Mouse (Mus musculus): Measurements from ENCODE around the gene Ppt1. TPM values are rescaled to one million over a fixed set of nuclear protein-coding genes. Genes with fewer than 3 reads are reported as not detected.

Gene Ppt1
- total RNA-seq, 4 experiments from 2014 or later, result 107 to 115 (median 111) TPM

- no peak for DNase-seq (ENCODE audit: low spot score in 2 of 2)
These were observed 34.0 kb downstream of the Ppt1 start for GRCm38 (mm10) chr4:122870027-122870426.

DNA sequence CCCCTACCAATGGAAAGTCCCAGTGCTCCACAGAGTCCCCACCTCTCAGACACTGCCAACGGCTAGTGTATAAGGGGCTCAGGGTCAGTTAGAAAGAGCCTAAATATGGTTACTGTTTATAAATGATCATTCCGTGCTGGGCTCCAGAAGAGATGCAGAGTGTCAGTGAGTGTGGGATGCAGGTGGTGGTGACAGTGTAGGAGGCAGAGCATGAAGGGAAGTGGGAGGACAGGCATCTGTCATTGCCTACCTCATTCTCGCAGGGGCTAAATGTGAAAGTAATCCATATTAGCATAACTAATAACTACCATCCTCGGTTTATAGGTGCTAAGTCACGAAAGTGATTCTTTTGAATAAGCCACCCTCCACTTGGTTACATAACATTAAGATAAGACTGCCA, 34.7 kb downstream of the Ppt1 start:
- DNase-seq (ENCODE audit: low spot score in 2 of 2), result no peak

GRCm38 (mm10) chr4:122871269-122871668, 35.2 kb downstream of the Ppt1 start:
- peak in 1 of 2 experiments; percentile 46 for DNase-seq (ENCODE audit: low spot score in 2 of 2)

GRCm38 (mm10) chr4:122871989-122872388, 35.9 kb downstream of the Ppt1 start:
- no peak for DNase-seq (ENCODE audit: low spot score in 2 of 2)

- no peak for DNase-seq (ENCODE audit: low spot score in 2 of 2)
These were observed 37.0 kb downstream of the Ppt1 start for GRCm38 (mm10) chr4:122873003-122873402.

GRCm38 (mm10) chr4:122873512-122873911, 37.5 kb downstream of the Ppt1 start:
- no peak for DNase-seq (ENCODE audit: low spot score in 2 of 2)

- no peak for DNase-seq (ENCODE audit: low spot score in 2 of 2)
These were observed 42.5 kb downstream of the Ppt1 start for GRCm38 (mm10) chr4:122878333-122879070.

GRCm38 (mm10) chr4:122882544-122882943, 46.5 kb downstream of the Ppt1 start:
- no peak for DNase-seq (ENCODE audit: low spot score in 2 of 2)

- no peak for DNase-seq (ENCODE audit: low spot score in 2 of 2)
These were observed 47.3 kb downstream of the Ppt1 start for GRCm38 (mm10) chr4:122883294-122883693.

- DNase-seq (ENCODE audit: low spot score in 2 of 2), result no peak
These were observed 48.0 kb downstream of the Ppt1 start for GRCm38 (mm10) chr4:122884051-122884450.

- DNase-seq (ENCODE audit: low spot score in 2 of 2), result no peak
These were observed 48.7 kb downstream of the Ppt1 start for GRCm38 (mm10) chr4:122884481-122885340.

- peak; percentile 88 to 99 for DNase-seq (ENCODE audit: low spot score in 2 of 2)
These were observed 49.9 kb downstream of the Ppt1 start, which contains the start of gene Cap1 for GRCm38 (mm10) chr4:122885768-122886578. TSS of gene Cap1 (minus strand) at chr4:122886056.

DNA sequence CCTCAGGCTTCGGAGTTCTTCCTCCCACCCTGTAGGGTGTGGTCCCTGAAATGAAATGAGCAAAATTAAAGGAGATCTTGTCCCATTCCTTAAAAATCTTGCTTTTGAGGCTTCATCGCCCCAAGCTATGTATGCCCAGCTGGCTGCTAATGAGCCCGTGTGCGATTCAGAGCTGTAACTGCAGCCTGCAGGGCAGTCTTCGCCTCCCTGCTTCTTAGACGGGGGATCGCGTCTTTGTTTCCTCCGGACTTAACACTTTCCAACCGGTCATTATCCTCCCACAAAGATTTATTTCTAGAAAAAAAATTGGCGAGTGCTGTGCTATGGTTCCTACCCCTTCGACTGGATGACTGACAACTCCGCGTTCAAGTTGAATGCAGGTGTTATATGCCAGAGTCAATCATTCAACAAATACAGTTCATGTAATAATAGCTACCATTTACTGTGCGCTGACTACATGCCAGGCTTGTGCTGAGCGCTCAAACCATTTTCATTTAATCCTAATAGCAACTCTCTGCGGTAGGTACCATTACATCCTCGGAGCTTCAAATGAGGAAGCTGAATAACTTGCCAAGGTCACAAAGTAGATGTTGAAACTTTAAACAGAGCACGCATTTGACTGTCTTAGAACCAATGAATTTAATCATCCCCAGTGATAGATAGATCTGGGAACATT, 50.7 kb downstream of the Ppt1 start:
- no peak for DNase-seq (ENCODE audit: low spot score in 2 of 2)

GRCm38 (mm10) chr4:122887336-122887735, 51.3 kb downstream of the Ppt1 start:
- no peak for DNase-seq (ENCODE audit: low spot score in 2 of 2)

- DNase-seq (ENCODE audit: low spot score in 2 of 2), result peak; percentile 60 to 87
These were observed 54.9 kb downstream of the Ppt1 start for GRCm38 (mm10) chr4:122890881-122891481.

DNA sequence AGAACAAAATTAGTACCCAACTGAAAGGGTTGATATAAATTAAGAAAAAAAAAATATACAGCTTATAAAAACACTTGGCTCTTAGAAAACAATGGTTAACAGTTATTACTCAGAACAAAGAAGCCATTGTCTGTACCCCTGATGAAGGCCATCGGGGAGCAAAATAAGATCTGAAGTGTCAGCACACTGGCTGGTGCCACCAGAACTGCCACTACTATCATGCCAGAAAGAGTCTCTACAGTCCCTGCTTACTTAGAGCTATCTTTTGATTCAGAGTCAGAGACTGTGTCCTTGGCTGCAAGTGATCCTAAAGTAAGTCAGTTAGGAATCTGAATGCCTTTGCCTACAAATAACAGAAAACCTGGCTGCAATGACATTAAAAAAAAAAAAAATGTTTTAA, 55.6 kb downstream of the Ppt1 start:
- DNase-seq (ENCODE audit: low spot score in 2 of 2), result no peak

DNA sequence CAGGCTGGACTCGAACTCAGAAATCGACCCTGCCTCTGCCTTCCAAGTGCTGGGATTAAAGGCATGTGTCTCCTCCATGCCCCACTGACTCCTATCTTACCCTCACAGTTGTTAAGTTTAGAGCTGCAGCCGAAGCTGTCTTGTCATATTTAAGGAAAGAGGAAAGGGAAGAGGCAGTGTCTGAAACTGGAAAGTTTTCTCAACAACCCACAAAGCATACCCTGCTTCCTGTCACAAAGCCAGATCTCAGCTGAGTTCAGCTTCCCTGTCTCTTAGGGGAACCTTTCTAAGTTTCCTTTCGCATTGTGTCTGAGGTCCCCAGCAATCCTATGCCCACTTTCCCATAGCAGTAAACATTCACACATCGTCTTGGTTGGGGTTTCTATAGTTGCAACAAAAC, 56.1 kb downstream of the Ppt1 start:
- no peak for DNase-seq (ENCODE audit: low spot score in 2 of 2)

DNA sequence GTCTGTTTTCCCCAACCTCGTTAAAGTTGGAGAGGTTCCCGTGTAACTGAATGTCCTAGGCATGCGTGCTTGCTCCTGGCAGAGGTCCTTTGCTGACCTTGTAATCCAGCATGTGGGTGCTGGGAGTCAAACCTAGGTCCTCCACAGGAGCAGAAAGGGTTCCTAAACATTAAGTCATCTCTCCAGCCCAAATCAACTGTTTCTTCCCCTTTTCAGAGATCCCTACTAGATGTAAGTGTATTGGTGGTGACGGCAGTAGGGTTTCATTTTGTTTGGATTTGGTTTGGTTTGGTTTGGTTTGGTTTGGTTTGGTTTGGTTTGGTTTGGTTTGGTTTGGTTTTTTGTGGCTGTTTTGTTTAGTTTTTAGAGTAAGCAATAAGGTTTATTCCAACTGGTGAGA, 61.7 kb downstream of the Ppt1 start:
- no peak for DNase-seq (ENCODE audit: low spot score in 2 of 2)

DNA sequence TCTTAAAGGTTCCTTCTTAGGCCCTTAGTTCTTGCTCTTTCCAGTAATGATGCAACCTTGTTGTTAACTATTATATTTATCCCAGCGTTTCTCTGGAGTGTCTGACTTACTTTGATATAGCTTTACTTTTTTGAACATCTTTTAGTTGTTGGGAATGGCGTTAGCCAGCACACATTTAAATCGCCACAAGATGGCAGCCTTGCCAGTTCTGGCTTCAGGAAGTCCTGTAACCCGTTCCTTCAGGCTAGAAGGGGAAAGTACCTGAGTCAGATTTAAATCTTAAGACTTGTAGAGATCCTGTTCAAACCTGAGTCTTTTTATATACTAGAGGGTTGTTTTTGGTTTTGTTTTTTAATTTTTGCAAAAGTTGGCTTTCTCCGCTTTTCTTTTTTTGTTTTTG, 62.3 kb downstream of the Ppt1 start:
- peak in 1 of 2 experiments; percentile 46 for DNase-seq (ENCODE audit: low spot score in 2 of 2)

- DNase-seq (ENCODE audit: low spot score in 2 of 2), result no peak
These were observed 66.1 kb downstream of the Ppt1 start for GRCm38 (mm10) chr4:122902156-122902555.

DNA sequence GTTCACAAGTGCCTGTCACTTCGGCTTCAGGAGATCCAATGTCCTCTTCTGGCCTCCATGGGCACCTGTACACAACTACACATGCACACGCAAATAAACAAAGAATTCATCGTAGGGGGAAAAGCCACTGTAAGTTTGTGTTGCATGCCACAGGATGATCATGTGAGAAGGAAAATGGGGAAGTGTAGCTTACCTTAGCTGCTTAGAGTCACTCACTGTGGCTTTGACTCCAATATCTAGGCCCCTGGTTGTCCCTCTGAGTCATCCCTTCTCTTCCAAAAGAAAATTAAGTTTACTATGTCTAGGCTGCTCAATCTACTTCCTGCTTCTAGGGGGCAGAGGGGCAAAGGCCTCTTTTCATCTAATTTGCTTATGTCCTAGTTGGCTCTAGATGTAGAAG, 67.7 kb downstream of the Ppt1 start:
- DNase-seq (ENCODE audit: low spot score in 2 of 2), result no peak
